Mouse (Mus musculus) kidney, adult 2 months (tissue): Measurements from ENCODE around the gene Cmss1.

Source experiments
- CTCF ChIP-seq: fragments of 200-500 bp; conservative IDR thresholded peaks from 2 replicates; pipeline ENCODE4 v1.5.1; 2011; ENCODE audit warnings: low read depth, mild to moderate bottlenecking, control low read depth, low read length, moderate library complexity, mixed read lengths; ENCODE audit not compliant: insufficient read depth, insufficient read length
- POLR2A ChIP-seq: fragments of 200-500 bp; IDR thresholded peaks from one replicate; pipeline ENCODE4 v1.6.1; 2011; ENCODE audit warnings: low read depth, low read length, control low read depth

DNA sequence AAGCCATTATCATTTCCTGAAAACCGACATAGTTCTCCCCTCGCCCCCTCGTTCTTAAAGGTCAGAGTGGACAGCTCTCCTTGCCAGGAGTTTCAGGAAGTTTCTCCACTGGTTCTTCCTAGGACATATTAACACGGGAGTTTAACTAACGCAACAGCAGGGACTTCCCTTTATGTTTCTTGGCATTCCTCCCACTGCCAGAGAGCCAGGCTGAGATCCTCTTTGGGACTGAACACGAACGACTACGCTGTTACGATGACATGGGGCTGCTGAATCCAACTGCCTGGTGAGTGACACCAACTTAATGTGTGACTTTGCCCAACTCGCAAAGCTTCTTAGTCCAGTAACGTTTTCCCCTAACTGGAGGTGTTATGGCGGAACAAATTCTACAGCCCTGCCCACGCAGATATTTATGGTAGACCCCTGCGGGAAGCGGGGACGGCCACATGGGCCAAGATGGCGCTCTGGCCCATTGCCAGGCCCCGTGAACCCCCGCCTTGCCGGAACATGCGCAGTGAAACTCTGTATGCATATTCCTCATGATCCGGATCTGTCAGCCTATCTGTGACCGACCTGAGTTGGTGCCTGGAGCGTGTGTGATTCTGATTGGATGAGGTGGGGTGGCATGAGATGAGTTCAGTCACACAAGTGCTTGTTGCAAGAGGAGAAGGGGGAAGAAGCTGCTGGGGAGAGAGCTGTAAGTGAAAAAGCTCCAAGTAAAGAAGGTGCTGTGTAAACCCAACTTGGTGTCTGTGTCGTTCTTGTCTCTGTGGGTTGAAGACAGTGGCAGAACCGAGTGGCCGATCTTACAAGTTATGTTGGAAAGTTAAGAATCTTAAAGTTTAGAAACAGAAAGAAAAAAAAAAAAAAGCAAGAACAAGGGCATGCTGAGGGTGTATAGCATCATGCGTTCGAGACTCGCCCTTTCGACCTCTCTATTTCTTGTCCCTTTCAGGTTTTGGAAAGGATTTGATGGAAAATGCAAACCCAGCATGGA is 326.1 kb downstream of the Cmss1 start:
- TF ChIP-seq CTCF = no peak
- TF ChIP-seq POLR2A = no peak
